Mouse (Mus musculus) liver, embryonic 14 days (tissue): ENCODE data around the gene Nt5c3. TPM values are rescaled to one million over a fixed set of nuclear protein-coding genes. Genes with fewer than 3 reads are reported as not detected.

Experiments
- polyA plus RNA-seq: library from polyadenylated mRNA; depleted of rRNA; stranded (reverse); fragments of >200 nt; gene quantifications from 2 replicates; pipeline ENCODE4 v1.2.3, GENCODE M21; 2012; rRNA removed

The Nt5c3 gene
- polyA plus RNA-seq = 82.1 and 107 TPM in 2 replicates

DNA sequence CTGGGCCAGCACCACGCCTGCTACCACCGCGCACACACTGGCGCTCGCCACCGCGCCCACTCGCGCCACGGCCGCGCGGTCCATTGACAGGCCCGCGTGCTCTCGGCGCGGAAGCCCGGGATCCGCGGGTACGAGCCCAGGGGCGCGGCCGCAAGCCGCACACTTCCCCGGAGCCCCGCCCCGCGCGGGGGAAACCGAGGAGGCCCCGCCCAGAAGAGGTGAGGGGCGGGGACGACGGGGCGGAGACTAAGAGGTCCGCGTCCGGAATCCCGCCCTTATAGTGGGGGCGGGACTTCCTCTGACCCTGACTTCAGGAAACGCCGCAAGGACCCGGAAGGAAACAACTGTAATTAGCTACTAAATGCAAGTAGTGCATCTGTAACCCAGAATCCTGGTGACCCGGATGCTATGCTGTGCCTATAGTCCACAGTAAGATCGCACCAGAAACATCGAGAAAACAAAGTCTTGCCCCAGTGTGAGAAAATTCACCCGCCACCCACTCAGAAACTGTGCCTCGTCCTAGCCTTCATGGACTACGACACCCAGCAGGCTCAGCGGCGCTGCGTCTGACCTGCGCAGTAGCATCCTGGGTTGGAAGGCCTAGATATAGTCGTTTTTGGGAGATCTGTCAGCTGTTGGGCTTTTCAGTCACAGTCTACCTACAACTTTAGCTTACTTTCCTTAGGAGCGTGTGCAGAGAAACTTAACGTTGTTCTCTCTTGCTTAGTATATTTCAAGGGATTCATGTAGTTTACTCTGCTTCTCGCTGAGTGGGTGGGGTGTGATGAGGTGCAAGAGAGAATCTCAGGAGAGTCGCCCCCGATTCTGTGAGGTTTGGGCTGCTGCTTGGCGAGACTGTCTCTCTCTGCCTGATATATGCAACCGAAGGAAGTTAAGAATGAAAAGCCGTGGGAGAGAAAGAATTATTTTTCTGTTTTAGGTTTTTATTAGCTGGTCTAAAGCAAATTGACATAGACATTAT, at the start of gene Nt5c3, which contains the start of gene Vmn1r4:
Gene Nt5c3 (minus strand): TSS at position 207 of the 982 bp plus-strand sequence.
Gene Vmn1r4 (plus strand): TSS at position 290 of the 982 bp plus-strand sequence.

GRCm38 (mm10) chr6:56969973-56970372, 46.2 kb upstream of the Nt5c3 start, which contains the start of gene Vmn1r5:
Gene Vmn1r5, plus strand, starts transcription at chr6:56970273.

Other genes with a start within 250 kb of the Nt5c3 start
- gene Lsm5, start 219.2 kb downstream of the Nt5c3 start, polyA plus RNA-seq = 73.0 and 75.4 TPM in 2 replicates
- gene Avl9, start 209.0 kb downstream of the Nt5c3 start, polyA plus RNA-seq = 2.3 and 2.7 TPM in 2 replicates
- 10.7 and 11.9 TPM in 2 replicates for gene Kbtbd2, start 126.1 kb downstream of the Nt5c3 start, polyA plus RNA-seq
- 16.3 and 17.0 TPM in 2 replicates for gene Fkbp9, start 91.9 kb downstream of the Nt5c3 start, polyA plus RNA-seq
- gene Vmn1r4, start 83 bp upstream of the Nt5c3 start, polyA plus RNA-seq = 0.14 and 0.15 TPM in 2 replicates
- not detected in 2 replicates for gene Vmn1r5, start 46.3 kb upstream of the Nt5c3 start, polyA plus RNA-seq
- gene Vmn1r6, start 73.3 kb upstream of the Nt5c3 start, polyA plus RNA-seq = not detected in 2 replicates
- not detected in 2 replicates for gene Vmn1r7, start 101.4 kb upstream of the Nt5c3 start, polyA plus RNA-seq
- not detected in 2 replicates for gene Vmn1r8, start 108.4 kb upstream of the Nt5c3 start, polyA plus RNA-seq
- gene Vmn1r9, start 142.9 kb upstream of the Nt5c3 start, polyA plus RNA-seq = not detected in 2 replicates
- gene Vmn1r10, start 185.5 kb upstream of the Nt5c3 start, polyA plus RNA-seq = not detected in 2 replicates
- gene Vmn1r11, start 209.5 kb upstream of the Nt5c3 start, polyA plus RNA-seq = not detected in 2 replicates
- gene Vmn1r12, start 233.0 kb upstream of the Nt5c3 start, polyA plus RNA-seq = not detected in 2 replicates